Comparison of ENCODE assay signal across 8 mouse cellular contexts in the genomic region with DNA sequence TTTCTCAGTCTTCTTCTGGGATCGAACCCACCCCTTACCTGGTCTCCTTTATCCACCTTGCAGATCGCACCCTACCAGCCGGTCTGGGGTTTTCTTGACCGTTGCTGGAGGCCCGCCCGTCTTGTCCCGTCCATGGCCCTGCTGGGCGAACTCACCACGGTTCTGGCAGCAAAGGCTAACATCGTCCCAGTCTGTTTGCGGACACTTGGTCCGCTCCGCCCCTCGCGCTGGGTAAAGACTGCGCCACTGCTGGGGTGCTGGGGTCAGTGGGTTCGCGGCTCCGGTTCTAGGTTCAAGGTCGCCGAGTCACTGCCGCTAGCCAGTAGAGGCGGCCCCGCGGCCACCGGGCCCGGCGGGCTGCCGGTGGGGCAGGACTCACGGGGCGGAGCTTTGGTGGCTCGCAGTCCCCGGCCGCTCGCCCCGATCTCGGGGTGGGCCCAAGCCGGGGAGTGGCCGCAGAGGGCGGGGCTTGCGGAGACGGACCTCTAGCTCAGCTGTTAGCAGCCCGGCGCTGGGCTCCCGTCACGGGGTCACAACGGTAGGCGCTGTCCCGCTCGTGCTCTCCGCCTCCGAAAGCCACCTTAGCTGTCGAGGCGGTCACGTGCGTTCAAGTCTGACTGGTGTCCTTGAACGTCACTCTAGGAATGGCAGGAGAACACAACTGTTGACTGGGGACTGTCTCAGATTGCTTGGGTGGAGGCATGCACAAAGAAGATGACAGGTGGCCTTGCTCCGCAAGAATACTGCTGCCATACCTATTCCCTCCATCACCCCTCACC. TPM values are rescaled to one million over a fixed set of nuclear protein-coding genes. Genes with fewer than 3 reads are reported as not detected.
A peak's percentile ranks its signal among the peaks of the same experiment; 100 is the strongest.
DNase-seq lines count a peak whose midpoint lies in the region; ATAC-seq and TF ChIP-seq lines count a peak whose summit lies in the region.

Gene Crat (minus strand): TSS at position 657 of the 779 bp plus-strand sequence.

- DNase-seq in c-Kit-positive CD71-negative TER-119-negative erythroid progenitor cells, embryonic 14.5 days (ENCODE audit: low read depth), result peak; percentile 73
- DNase-seq in forebrain, embryonic 10.5 days (ENCODE audit: extremely low spot score, low spot score), result peak; percentile 84
- peak; percentile 96 to 99 for DNase-seq in kidney, postnatal 25 days
- peak; percentile 82 for DNase-seq in telencephalon, adult 2 months (ENCODE audit: low read depth, low spot score)

- no peak for TF ChIP-seq POLR2A in ES-Bruce4 (IDR thresholded peaks at IDR 0.05; ENCODE audit: insufficient read depth, low read length)

- H3K9ac ChIP-seq in ES-Bruce4 (ENCODE audit: low read depth, poor library complexity, severe bottlenecking), result peak within 1 kb of the TSS; percentile 98
- H3K9ac ChIP-seq in heart, embryonic 14.5 days (ENCODE audit: low read length), result peak within 1 kb of the TSS; percentile 95
- peak within 1 kb of the TSS; percentile 100 for H3K9ac ChIP-seq in liver, embryonic 15.5 days
- H3K9ac ChIP-seq in neural tube, embryonic 12.5 days, result peak within 1 kb of the TSS; percentile 92

- ATAC-seq in heart, embryonic 14.5 days (ENCODE audit: insufficient number of reproducible peaks, insufficient read depth, low FRiP score, low read depth), result peak; percentile 90
- ATAC-seq in liver, embryonic 15.5 days (ENCODE audit: insufficient read depth), result peak; percentile 89
- peak; percentile 89 for ATAC-seq in neural tube, embryonic 12.5 days (ENCODE audit: low FRiP score, low read depth)

- H3K27me3 ChIP-seq in ES-Bruce4 (ENCODE audit: control insufficient read depth, insufficient read depth, low read length, poor library complexity, severe bottlenecking), result no peaks in the 10 kb centered on the region
- peaks cover 23% of the 10 kb centered on the region for H3K27me3 ChIP-seq in forebrain, embryonic 10.5 days (ENCODE audit: poor library complexity, severe bottlenecking)
- H3K27me3 ChIP-seq in heart, embryonic 14.5 days (ENCODE audit: control insufficient read depth, insufficient read depth, low read length), result no peaks in the 10 kb centered on the region
- H3K27me3 ChIP-seq in liver, embryonic 15.5 days, result no peaks in the 10 kb centered on the region
- no peaks in the 10 kb centered on the region for H3K27me3 ChIP-seq in neural tube, embryonic 12.5 days (replicated peaks)

- peak within 1 kb of the TSS; percentile 27 for H3K27ac ChIP-seq in ES-Bruce4 (ENCODE audit: insufficient read depth, low read length)
- peak within 1 kb of the TSS; percentile 99 for H3K27ac ChIP-seq in forebrain, embryonic 10.5 days
- H3K27ac ChIP-seq in heart, embryonic 14.5 days (replicated peaks in 1 of 2; ENCODE audit: control insufficient read depth in 1 of 2, insufficient read depth in 1 of 2, low read depth in 2 of 2, low read length in 2 of 2), result peak within 1 kb of the TSS; percentile 95 to 97
- H3K27ac ChIP-seq in liver, embryonic 15.5 days (replicated peaks), result peak within 1 kb of the TSS; percentile 96
- H3K27ac ChIP-seq in neural tube, embryonic 12.5 days, result peak within 1 kb of the TSS; percentile 94

- peak within 1 kb of the TSS; percentile 86 for H3K4me2 ChIP-seq in heart, embryonic 14.5 days (ENCODE audit: low read length)
- H3K4me2 ChIP-seq in liver, embryonic 15.5 days, result peak within 1 kb of the TSS; percentile 89
- H3K4me2 ChIP-seq in neural tube, embryonic 12.5 days (replicated peaks), result peak within 1 kb of the TSS; percentile 75

- H3K4me1 ChIP-seq in ES-Bruce4 (ENCODE audit: control insufficient read depth, insufficient read depth, low read length), result no peaks in the 10 kb centered on the region
- peaks cover 55% of the 10 kb centered on the region for H3K4me1 ChIP-seq in forebrain, embryonic 10.5 days
- H3K4me1 ChIP-seq in heart, embryonic 14.5 days (ENCODE audit: control insufficient read depth in 2 of 2, insufficient read depth in 2 of 2, low read length in 2 of 2), result peaks cover 26 to 45% of the 10 kb centered on the region in 2 experiments
- peaks cover 58% of the 10 kb centered on the region for H3K4me1 ChIP-seq in liver, embryonic 15.5 days (replicated peaks)
- peaks cover 42% of the 10 kb centered on the region for H3K4me1 ChIP-seq in neural tube, embryonic 12.5 days

- H3K4me3 ChIP-seq in ES-Bruce4 (ENCODE audit: low read depth, low read length), result peak within 1 kb of the TSS; percentile 86
- H3K4me3 ChIP-seq in forebrain, embryonic 10.5 days, result peak within 1 kb of the TSS; percentile 89
- H3K4me3 ChIP-seq in heart, embryonic 14.5 days (ENCODE audit: control insufficient read depth in 1 of 2, insufficient read depth in 1 of 2, low read depth in 1 of 2, low read length in 2 of 2), result peak within 1 kb of the TSS; percentile 86 to 88
- peak within 1 kb of the TSS; percentile 100 for H3K4me3 ChIP-seq in liver, embryonic 15.5 days (replicated peaks)
- H3K4me3 ChIP-seq in neural tube, embryonic 12.5 days, result peak within 1 kb of the TSS; percentile 81

- no peaks in the 10 kb centered on the region for H3K9me3 ChIP-seq in ES-Bruce4 (replicated peaks; ENCODE audit: control insufficient read depth, insufficient read depth, low read length, poor library complexity, severe bottlenecking)
- no peaks in the 10 kb centered on the region for H3K9me3 ChIP-seq in forebrain, embryonic 10.5 days
- no peaks in the 10 kb centered on the region for H3K9me3 ChIP-seq in heart, embryonic 14.5 days (ENCODE audit: control insufficient read depth, low read length)
- no peaks in the 10 kb centered on the region for H3K9me3 ChIP-seq in liver, embryonic 15.5 days (replicated peaks)
- H3K9me3 ChIP-seq in neural tube, embryonic 12.5 days, result no peaks in the 10 kb centered on the region

- H3K36me3 ChIP-seq in ES-Bruce4 (ENCODE audit: control insufficient read depth, insufficient read depth, low read length, poor library complexity, severe bottlenecking), result no peaks in the 10 kb centered on the region
- H3K36me3 ChIP-seq in forebrain, embryonic 10.5 days (replicated peaks), result peaks cover 18% of the 10 kb centered on the region
- H3K36me3 ChIP-seq in heart, embryonic 14.5 days (ENCODE audit: control insufficient read depth, insufficient read depth, low read length), result peaks cover 27% of the 10 kb centered on the region
- peaks cover 17% of the 10 kb centered on the region for H3K36me3 ChIP-seq in liver, embryonic 15.5 days (replicated peaks)
- no peaks in the 10 kb centered on the region; the same call in 1 of the 2 replicates for H3K36me3 ChIP-seq in neural tube, embryonic 12.5 days

- TF ChIP-seq EP300 in ES-Bruce4 (IDR thresholded peaks at IDR 0.05; ENCODE audit: insufficient read depth, low read depth, low read length), result 0 out of 2 replicates have a peak, but pooled peaks have one; percentile 52

- no peak for TF ChIP-seq CTCF in ES-Bruce4 (IDR thresholded peaks at IDR 0.05; ENCODE audit: low read depth, low read length)

- under 1% methylated on average over 58 of the region's 58 CpGs for WGBS in forebrain, embryonic 10.5 days
- WGBS in heart, embryonic 14.5 days, result 1% methylated on average over 58 of the region's 58 CpGs
- under 1% methylated on average over 58 of the region's 58 CpGs for WGBS in liver, embryonic 15.5 days (ENCODE audit: insufficient replicate concordance)
- WGBS in neural tube, embryonic 12.5 days, result 1% methylated on average over 58 of the region's 58 CpGs

RNA-seq across cellular contexts. Expression of gene Crat, which starts in this region (rescaled TPM):
- 8.9 and 12.3 TPM in 2 replicates for polyA plus RNA-seq in ES-Bruce4 (2011; ENCODE audit: insufficient read depth, insufficient read length, low read depth, missing spikeins)
- polyA plus RNA-seq in forebrain, embryonic 10.5 days (2016; fragmentation: Nextera tagmentation; extraction: Ambion mirVana), result 23.2 and 23.6 TPM in 2 replicates
- polyA plus RNA-seq in heart, embryonic 14.5 days (2014; fragmentation: Nextera tagmentation; extraction: Ambion mirVana), result 127 and 135 TPM in 2 replicates
- 24.3 and 29.0 TPM in 2 replicates for polyA plus RNA-seq in liver, embryonic 15.5 days (2015; fragmentation: Nextera tagmentation; extraction: Ambion mirVana)
- 26.0 and 27.7 TPM in 2 replicates for polyA plus RNA-seq in neural tube, embryonic 12.5 days (2016; fragmentation: Nextera tagmentation; extraction: Ambion mirVana)

Comparison
In these comparisons a context has a peak if more than half of its experiments do, and no peak if none do; other contexts are left out.
1. Peak in every context shown above with its lines: DNase-seq, ATAC-seq, H3K4me3 ChIP-seq and H3K27ac ChIP-seq.
2. H3K27ac ChIP-seq: peak in every context shown above with its lines; median percentile 99 in forebrain, embryonic 10.5 days; 96 in heart, embryonic 14.5 days; 96 in liver, embryonic 15.5 days; 94 in neural tube, embryonic 12.5 days; 27 in ES-Bruce4.